Mouse (Mus musculus): ENCODE results near the gene Abcc3.

Gene Abcc3

DNA sequence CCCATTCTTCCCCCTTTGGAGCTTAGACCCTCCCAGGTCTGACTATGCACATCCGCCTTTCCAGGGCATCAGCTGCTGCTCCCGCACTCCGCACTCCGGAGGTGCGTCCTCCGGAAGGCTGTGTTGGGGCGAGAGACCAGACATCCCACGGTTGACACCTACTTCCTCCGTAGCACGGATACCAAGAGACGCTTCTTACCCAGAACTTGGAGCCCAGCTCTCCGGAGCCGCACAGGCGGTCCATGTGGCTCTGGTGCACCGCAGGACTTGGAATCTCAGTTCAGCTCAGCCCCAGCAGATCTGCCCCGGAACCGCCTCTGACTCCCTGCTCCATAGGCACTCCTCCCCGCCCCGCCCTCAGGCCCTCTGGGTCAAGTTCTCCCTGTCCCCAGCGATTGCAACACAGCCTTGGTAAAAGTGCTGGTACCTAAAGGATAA lies at the start of gene Abcc3:
Abcc3 (minus strand) TSS at position 326 of the 438 bp plus-strand sequence.
- peak; percentile 36 for DNase-seq (ENCODE audit: extremely low spot score)

DNA sequence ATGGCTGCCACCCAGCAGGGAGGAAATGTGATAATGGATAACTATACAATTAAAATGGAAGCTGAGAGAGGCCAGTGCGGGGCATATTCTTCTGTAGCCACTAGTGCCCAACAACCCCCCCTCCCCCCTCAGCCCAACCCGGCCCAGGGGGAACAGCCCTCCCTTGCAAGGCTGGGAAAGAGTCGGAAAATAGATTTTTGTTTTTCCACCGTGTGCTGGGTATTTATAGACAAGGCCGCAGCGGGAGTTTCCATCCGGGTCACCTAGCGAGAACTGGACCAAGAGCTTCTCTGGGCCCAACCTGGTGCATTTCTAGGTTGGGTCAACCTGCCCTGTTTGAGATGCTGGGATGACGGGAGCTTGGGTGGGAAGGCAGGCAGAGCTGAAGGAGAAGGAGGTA lies 49.0 kb upstream of the Abcc3 start:
- no peak for DNase-seq (ENCODE audit: extremely low spot score)

- no peak for DNase-seq (ENCODE audit: extremely low spot score)
These were observed 48.3 kb upstream of the Abcc3 start for GRCm38 (mm10) chr11:94441122-94441521.

GRCm38 (mm10) chr11:94440421-94440820 lies 47.6 kb upstream of the Abcc3 start:
- DNase-seq (ENCODE audit: extremely low spot score): no peak

- peak; percentile 48 for DNase-seq (ENCODE audit: extremely low spot score)
These were observed 36.3 kb upstream of the Abcc3 start for GRCm38 (mm10) chr11:94429011-94429651.

GRCm38 (mm10) chr11:94428091-94428835 lies 35.5 kb upstream of the Abcc3 start:
- DNase-seq (ENCODE audit: extremely low spot score): no peak

GRCm38 (mm10) chr11:94425656-94426055 lies 32.9 kb upstream of the Abcc3 start:
- no peak for DNase-seq (ENCODE audit: extremely low spot score)

DNA sequence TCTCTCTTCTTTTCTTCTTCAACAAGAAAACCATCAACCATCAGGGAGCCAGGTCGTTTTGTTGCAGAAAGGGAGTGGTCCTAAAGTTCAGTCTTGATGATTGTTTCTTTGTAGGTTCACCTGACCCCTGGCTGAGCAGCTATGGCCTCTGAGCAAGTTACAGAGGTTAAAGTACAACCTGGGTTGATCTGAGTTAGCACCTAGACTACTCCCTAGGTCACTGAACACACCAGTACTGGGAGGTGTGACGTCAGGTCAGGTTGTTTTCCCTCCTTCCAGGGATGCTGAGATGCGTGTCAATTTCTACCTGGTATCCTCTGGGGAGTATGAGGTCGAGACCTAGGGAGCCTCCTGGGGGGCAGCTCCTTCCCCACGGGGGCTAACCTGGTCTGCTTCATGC lies 32.4 kb upstream of the Abcc3 start:
- DNase-seq (ENCODE audit: extremely low spot score): no peak

DNA sequence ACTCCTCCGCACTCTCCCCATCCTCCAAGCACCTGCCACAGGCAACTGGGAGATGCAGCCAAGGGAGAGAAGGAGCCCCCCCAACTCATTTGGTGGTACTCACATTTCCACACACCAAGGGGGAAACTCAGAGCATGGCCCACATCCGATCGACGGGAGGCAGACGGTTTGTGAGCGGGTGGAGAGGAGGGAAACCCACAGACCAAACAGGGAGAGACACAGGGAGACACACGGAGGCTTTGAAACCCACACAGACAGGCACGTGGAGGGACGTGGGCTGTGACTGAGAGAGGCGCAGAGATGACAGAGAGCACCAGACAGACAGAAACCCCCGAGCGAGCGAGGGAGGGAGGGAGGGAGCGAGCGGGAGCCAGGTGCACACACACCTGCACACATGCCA lies 31.6 kb upstream of the Abcc3 start:
- DNase-seq (ENCODE audit: extremely low spot score): no peak

DNA sequence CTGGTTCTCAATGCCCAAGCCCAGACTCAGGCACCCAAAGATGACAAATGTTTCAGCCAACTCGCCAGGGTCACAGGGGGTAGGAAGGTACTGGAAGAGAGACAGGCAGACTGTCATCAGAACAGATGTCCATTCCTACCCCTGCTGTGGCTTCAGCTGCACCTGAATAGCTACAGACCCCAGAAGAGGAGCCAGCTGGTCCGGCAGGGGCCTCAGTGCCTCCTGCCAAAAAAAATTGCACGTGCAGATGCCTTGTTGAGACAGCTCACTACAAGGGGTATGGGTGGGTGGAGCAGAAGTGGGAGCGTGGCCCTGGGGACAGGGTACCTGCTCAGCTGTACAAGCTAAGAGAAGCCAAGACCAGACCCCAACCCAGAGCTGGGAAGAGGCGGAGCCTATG lies 31.1 kb upstream of the Abcc3 start:
- DNase-seq (ENCODE audit: extremely low spot score): no peak

DNA sequence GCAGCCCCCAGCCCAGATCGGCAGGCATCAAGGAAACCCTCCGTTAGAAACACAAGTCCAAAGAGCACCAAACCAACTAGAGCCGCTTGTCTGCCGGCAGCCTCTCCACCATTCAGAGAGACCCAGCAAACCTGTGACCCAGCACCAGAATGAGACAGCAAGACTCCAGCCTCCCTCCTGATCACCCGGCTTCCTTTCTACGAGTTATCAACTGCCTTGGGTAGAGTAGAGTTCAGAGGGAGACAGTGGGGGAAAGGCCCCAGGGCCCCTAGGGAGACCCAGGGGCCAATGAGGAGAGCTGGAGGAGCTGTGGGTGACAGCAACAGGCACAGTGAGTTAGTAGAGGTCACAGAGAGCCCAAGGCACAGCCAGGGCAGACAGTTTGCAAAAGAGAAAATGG lies 28.2 kb upstream of the Abcc3 start:
- no peak for DNase-seq (ENCODE audit: extremely low spot score)

DNA sequence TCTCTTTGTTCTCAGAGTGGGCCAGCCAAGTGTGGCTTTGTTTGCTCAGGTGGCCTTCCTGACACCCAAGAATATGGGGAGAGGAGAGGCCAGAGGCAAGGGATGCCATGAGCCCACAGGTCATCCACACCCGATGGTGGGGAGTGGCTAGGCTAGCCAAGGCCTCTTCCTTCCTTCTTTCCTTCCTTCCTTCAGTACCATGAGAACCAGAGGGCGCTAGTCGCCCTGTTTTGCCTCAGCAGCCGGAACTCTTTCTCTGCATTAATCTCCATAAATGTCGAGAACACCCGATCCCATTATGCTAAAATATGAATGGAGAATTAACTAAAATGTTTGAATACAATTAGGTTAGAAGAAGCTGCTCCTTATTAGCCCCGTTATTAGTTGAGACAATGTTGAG lies 27.5 kb upstream of the Abcc3 start:
- no peak for DNase-seq (ENCODE audit: extremely low spot score)

- no peak for DNase-seq (ENCODE audit: extremely low spot score)
These were observed 26.4 kb upstream of the Abcc3 start for GRCm38 (mm10) chr11:94419004-94419727.

GRCm38 (mm10) chr11:94414042-94414441 lies 21.2 kb upstream of the Abcc3 start:
- DNase-seq (ENCODE audit: extremely low spot score): no peak

DNA sequence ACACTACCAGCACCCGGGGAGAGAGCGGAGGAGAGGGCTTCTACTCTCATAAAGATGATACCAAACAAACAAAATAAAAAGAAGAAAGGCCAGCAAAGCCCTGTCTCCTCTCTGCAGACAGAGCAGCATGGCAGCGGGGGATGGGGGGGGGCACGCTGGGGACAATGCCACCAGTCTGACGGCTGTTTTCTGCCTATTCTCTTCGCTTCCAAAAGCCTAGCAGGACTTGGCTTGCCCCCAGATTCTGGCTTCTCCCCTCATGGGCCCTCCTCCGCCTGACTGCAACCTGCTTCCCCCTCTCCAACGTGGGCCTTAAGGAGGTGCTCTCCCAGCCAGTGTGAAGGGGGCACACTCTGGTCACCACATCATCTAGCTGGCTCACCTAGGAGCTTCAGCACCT lies 20.7 kb upstream of the Abcc3 start:
- DNase-seq (ENCODE audit: extremely low spot score): no peak

GRCm38 (mm10) chr11:94412998-94413469 lies 20.2 kb upstream of the Abcc3 start:
- DNase-seq (ENCODE audit: extremely low spot score): no peak

DNA sequence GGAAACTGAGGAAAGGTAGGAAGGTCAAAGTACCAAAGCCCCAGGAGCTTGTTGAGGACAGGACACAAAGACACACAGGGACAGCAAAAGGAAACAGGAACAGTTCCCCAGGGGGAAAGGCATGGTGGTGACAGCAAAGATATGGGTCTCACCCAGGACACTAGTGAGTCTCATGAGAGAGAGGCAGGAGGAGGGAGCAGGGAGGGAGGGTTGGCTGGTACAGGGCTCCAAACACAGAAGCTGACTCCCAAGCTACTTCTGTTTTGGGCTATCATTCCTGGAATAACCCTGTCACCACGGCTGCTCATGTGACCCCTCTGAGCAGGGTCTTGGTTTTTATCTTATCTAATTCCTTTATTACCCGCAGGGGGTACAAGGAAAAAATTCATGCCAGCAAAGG lies 19.8 kb upstream of the Abcc3 start:
- no peak for DNase-seq (ENCODE audit: extremely low spot score)

DNA sequence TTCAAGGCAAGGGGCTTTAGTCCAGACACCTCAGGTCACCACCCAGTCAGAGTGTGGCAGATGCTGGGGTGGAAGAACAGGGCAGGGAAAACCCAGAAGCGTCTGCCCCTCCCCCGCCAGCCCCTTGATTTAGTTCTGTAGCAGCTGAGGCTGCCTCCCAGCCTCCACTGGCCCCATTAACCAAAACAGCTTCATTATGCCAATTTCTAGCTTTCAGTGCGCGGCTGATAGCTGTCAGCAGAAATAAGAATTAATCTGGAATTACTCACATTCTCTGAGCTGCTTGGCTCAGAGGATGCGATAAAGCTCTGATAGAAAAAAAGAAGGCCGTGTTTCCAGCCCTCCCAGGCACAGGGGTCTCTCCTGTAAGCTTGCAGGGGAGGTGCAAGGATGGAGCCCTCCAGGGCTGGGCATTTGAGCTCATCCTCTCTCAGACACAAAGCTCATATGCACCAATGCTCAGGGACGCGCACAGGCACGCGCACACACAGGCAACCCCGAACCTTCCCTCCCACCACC lies 15.1 kb upstream of the Abcc3 start:
- DNase-seq (ENCODE audit: extremely low spot score): no peak

- DNase-seq (ENCODE audit: extremely low spot score): no peak
These were observed 12.6 kb upstream of the Abcc3 start for GRCm38 (mm10) chr11:94405348-94405747.

GRCm38 (mm10) chr11:94404641-94405260 lies 12.0 kb upstream of the Abcc3 start:
- peak; percentile 79 for DNase-seq (ENCODE audit: extremely low spot score)

DNA sequence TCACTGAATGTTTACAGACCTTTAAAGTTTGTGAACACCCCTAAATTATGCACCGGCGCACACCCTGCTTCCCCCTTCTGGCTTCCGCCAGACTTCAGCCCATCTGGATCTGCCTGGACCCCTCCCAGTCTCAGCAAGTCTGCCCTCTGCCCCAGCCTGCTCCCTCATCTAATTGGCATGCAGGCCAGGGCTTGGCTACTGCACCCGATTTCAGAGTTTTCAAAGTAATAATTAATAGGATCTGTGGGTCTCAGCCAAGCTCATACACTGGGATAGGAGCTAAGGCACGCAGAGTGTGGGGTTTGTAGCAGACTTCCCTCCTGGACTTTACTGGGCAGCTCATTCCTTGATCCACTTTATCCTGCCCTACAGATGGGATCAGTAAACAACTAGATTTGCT lies 11.4 kb upstream of the Abcc3 start:
- DNase-seq (ENCODE audit: extremely low spot score): no peak

GRCm38 (mm10) chr11:94403757-94404156 lies 11.0 kb upstream of the Abcc3 start:
- DNase-seq (ENCODE audit: extremely low spot score): no peak

Data from embryo, embryonic 9.5 days (tissue).